Comparison of ENCODE assay signal across 15 mouse cellular contexts in the genomic region with DNA sequence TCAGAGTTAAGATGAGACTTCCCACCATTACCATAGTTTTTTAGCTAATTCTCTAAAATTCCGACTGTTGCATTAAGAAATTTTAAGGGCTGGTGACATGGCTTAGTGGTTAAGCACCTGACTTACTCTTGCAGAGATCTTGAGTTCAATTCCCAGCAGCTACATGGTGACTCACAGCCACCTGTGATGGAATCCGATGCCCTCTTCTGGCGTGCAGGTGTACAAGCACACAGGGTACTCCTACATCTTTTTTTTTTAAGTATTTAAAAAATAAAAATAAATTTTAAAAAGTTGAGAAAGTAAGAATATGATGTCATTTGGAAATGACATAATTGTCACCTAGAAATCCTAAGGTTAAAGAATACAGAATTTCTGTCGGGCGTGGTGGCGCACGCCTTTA. TPM values are rescaled to one million over a fixed set of nuclear protein-coding genes. Genes with fewer than 3 reads are reported as not detected.
DNase-seq lines count a peak whose midpoint lies in the region; ATAC-seq and TF ChIP-seq lines count a peak whose summit lies in the region.
"Had no signal": no experiment of that assay in that cellular context is flagged by ENCODE, and none has a peak within 500 bp of the region (broad histone marks: within the 10 kb centered on the region; RNA-seq: fewer than 3 reads in every experiment).

No protein-coding gene starts in this region.

- no peak for DNase-seq in forebrain, postnatal 0 days
- no peak for DNase-seq in lung, adult 2 months
- no peak for DNase-seq in lung, postnatal 14 days
- peak; percentile 17 for DNase-seq in CD4-positive helper T cell, adult 2 months (ENCODE audit: low read depth, low spot score)
- peak; percentile 46 for DNase-seq in brain, adult 2 months (ENCODE audit: low read depth, low spot score)
- DNase-seq in spleen, postnatal 14 days (ENCODE audit: low spot score in 2 of 2): no peak
- no peak for DNase-seq in kidney, postnatal 4 days
- DNase-seq: adrenal gland, adult 2 months; gastrocnemius, postnatal 36 days; heart, postnatal 14 days; lung, adult 18-20 months had no signal

- peak; percentile 30; the same call in 1 of the 2 replicates for TF ChIP-seq CTCF in forebrain, postnatal 0 days (IDR thresholded peaks at IDR 0.05; ENCODE audit: low read depth)
- TF ChIP-seq CTCF in lung, adult 2 months (IDR thresholded peaks at IDR 0.05; ENCODE audit: insufficient read depth, low read length): peak; percentile 44; the same call in 1 of the 2 replicates

- no peak overlapping the region for H3K27ac ChIP-seq in forebrain, postnatal 0 days (ENCODE audit: low read depth, low read length)
- H3K27ac ChIP-seq in forebrain, embryonic 15.5 days (replicated peaks): no peak overlapping the region
- H3K27ac ChIP-seq: embryonic facial prominence, embryonic 13.5 days; midbrain, embryonic 10.5 days had no signal

- H3K4me2 ChIP-seq in forebrain, postnatal 0 days (ENCODE audit: low read depth): no peak overlapping the region
- H3K4me2 ChIP-seq in forebrain, embryonic 15.5 days (replicated peaks): no peak overlapping the region
- H3K4me2 ChIP-seq: embryonic facial prominence, embryonic 13.5 days had no signal

- no peaks in the 10 kb centered on the region for H3K4me1 ChIP-seq in forebrain, postnatal 0 days (ENCODE audit: insufficient read depth)
- no peaks in the 10 kb centered on the region for H3K4me1 ChIP-seq in forebrain, embryonic 15.5 days
- H3K4me1 ChIP-seq in lung, adult 2 months (ENCODE audit: control insufficient read depth, insufficient read depth, low read length): no peaks in the 10 kb centered on the region
- H3K4me1 ChIP-seq: embryonic facial prominence, embryonic 13.5 days; midbrain, embryonic 10.5 days had no signal

- ATAC-seq in forebrain, postnatal 0 days: no peak
- no peak for ATAC-seq in forebrain, embryonic 15.5 days (replicated peaks)
- ATAC-seq: forebrain, embryonic 14.5 days had no signal

- H3K9me3 ChIP-seq in forebrain, postnatal 0 days (ENCODE audit: low read length): no peaks in the 10 kb centered on the region
- H3K9me3 ChIP-seq in forebrain, embryonic 15.5 days: no peaks in the 10 kb centered on the region
- H3K9me3 ChIP-seq: embryonic facial prominence, embryonic 13.5 days; midbrain, embryonic 10.5 days had no signal

- WGBS in forebrain, postnatal 0 days: 90% methylated on average over 7 of the region's 7 CpGs
- 87% methylated on average over 7 of the region's 7 CpGs for WGBS in forebrain, embryonic 15.5 days
- 88% methylated on average over 7 of the region's 7 CpGs for WGBS in lung, adult 2 months

- TF ChIP-seq POLR2A in lung, adult 2 months (IDR thresholded peaks at IDR 0.05; ENCODE audit: borderline replicate concordance, extremely low read depth, low read depth, low read length): no peak

- H3K4me3 ChIP-seq in forebrain, postnatal 0 days (ENCODE audit: low read depth, low read length): no peak overlapping the region
- no peak overlapping the region for H3K4me3 ChIP-seq in forebrain, embryonic 15.5 days
- H3K4me3 ChIP-seq in lung, adult 2 months (replicated peaks; ENCODE audit: extremely low read depth, low read depth, low read length): no peak overlapping the region
- H3K4me3 ChIP-seq: embryonic facial prominence, embryonic 13.5 days; midbrain, embryonic 10.5 days had no signal

- H3K27me3 ChIP-seq in forebrain, postnatal 0 days (ENCODE audit: insufficient read depth, low read length): no peaks in the 10 kb centered on the region
- no peaks in the 10 kb centered on the region for H3K27me3 ChIP-seq in forebrain, embryonic 15.5 days
- H3K27me3 ChIP-seq: embryonic facial prominence, embryonic 13.5 days had no signal

- peaks cover 30% of the 10 kb centered on the region for H3K36me3 ChIP-seq in forebrain, postnatal 0 days (ENCODE audit: insufficient read depth)
- peaks cover 45% of the 10 kb centered on the region for H3K36me3 ChIP-seq in forebrain, embryonic 15.5 days

- H3K9ac ChIP-seq in forebrain, postnatal 0 days: no peak overlapping the region
- H3K9ac ChIP-seq in forebrain, embryonic 15.5 days (replicated peaks): no peak overlapping the region
- H3K9ac ChIP-seq: embryonic facial prominence, embryonic 13.5 days had no signal

RNA-seq across cellular contexts. Expression of a gene that starts 10.4 kb away (rescaled TPM):
- 70.9 and 81.0 TPM in 2 replicates for total RNA-seq in forebrain, postnatal 0 days (2014; rRNA removed)
- 20.2 and 25.7 TPM in 2 replicates for polyA plus RNA-seq in forebrain, postnatal 0 days (2015; fragmentation: Nextera tagmentation; extraction: Ambion mirVana)
- 32.3 and 33.7 TPM in 2 replicates for polyA plus RNA-seq in forebrain, embryonic 15.5 days (2015; fragmentation: Nextera tagmentation; extraction: Ambion mirVana)
- 34.3 and 47.6 TPM in 2 replicates for polyA plus RNA-seq in lung, adult 2 months (2012; rRNA removed)

RNA-seq across cellular contexts. Expression of a gene that starts 10.7 kb away (rescaled TPM):
- total RNA-seq in forebrain, postnatal 0 days (2014; rRNA removed): 121 and 142 TPM in 2 replicates
- 119 and 129 TPM in 2 replicates for polyA plus RNA-seq in forebrain, postnatal 0 days (2015; fragmentation: Nextera tagmentation; extraction: Ambion mirVana)
- 110 and 122 TPM in 2 replicates for polyA plus RNA-seq in forebrain, embryonic 15.5 days (2015; fragmentation: Nextera tagmentation; extraction: Ambion mirVana)
- 8.4 and 8.9 TPM in 2 replicates for polyA plus RNA-seq in lung, adult 2 months (2012; rRNA removed)

RNA-seq across cellular contexts. Expression of a gene that starts 25.9 kb away (rescaled TPM):
- 41.5 and 50.3 TPM in 2 replicates for total RNA-seq in forebrain, postnatal 0 days (2014; rRNA removed)
- 10.6 and 19.6 TPM in 2 replicates for polyA plus RNA-seq in forebrain, postnatal 0 days (2015; fragmentation: Nextera tagmentation; extraction: Ambion mirVana)
- 36.5 and 39.4 TPM in 2 replicates for polyA plus RNA-seq in forebrain, embryonic 15.5 days (2015; fragmentation: Nextera tagmentation; extraction: Ambion mirVana)
- polyA plus RNA-seq in lung, adult 2 months (2012; rRNA removed): 28.7 and 40.3 TPM in 2 replicates

Comparison
In these comparisons a context has a peak if more than half of its experiments do, and no peak if none do; other contexts are left out.
1. DNase-seq: peak in CD4-positive helper T cell, adult 2 months (single experiment) and brain, adult 2 months (single experiment); none in forebrain, postnatal 0 days (single experiment), lung, adult 2 months (single experiment), lung, postnatal 14 days (single experiment), spleen, postnatal 14 days (0 of 2) and kidney, postnatal 4 days (0 of 2).
2. RNA of a gene that starts 10.7 kb away (polyA plus RNA-seq): 119 to 129 TPM in forebrain, postnatal 0 days and 110 to 122 TPM in forebrain, embryonic 15.5 days; 8.4 to 8.9 TPM in lung, adult 2 months; every median in the first group is over 10 times any median in the second.